Mouse (Mus musculus) heart, embryonic 11.5 days (tissue): ENCODE measurements around the gene Cdc6. TPM values are rescaled to one million over a fixed set of nuclear protein-coding genes. Genes with fewer than 3 reads are reported as not detected.

Experiments used
- ATAC-seq: fragments of 200-750 bp; cut with Nextera tagmentation; replicated peaks from 2 replicates; pipeline ENCODE4 v1.8.0; 2017; ENCODE audit warnings: moderate library complexity; ENCODE audit not compliant: insufficient number of reproducible peaks, low FRiP score, low TSS enrichment
- H3K27ac ChIP-seq: fragments of 300-500 bp; sonication (generic); 2 replicates; pipeline ENCODE4 v1.5.1; 2014; ENCODE audit warnings: mild to moderate bottlenecking, low read depth, low read length
- H3K27me3 ChIP-seq: fragments of 300-500 bp; sonication (generic); 2 replicates; pipeline ENCODE4 v1.6.1; 2014; ENCODE audit warnings: mild to moderate bottlenecking, low read length, mixed read lengths; ENCODE audit not compliant: control insufficient read depth, insufficient read depth
- H3K36me3 ChIP-seq: fragments of 300-500 bp; sonication (generic); 2 replicates; pipeline ENCODE4 v1.6.1; 2014; ENCODE audit warnings: mild to moderate bottlenecking, low read length, moderate library complexity, mixed read lengths; ENCODE audit not compliant: control insufficient read depth, insufficient read depth
- H3K4me1 ChIP-seq: fragments of 300-500 bp; sonication (generic); 2 replicates; pipeline ENCODE4 v1.6.1; 2014; ENCODE audit warnings: low read length; ENCODE audit not compliant: control insufficient read depth, insufficient read depth
- H3K4me2 ChIP-seq: fragments of 300-500 bp; sonication (generic); 2 replicates; pipeline ENCODE4 v1.6.1; 2014; ENCODE audit warnings: mild to moderate bottlenecking, moderate library complexity
- H3K4me3 ChIP-seq: fragments of 300-500 bp; sonication (generic); 2 replicates; pipeline ENCODE4 v1.5.1; 2014; ENCODE audit warnings: low read depth, low read length
- H3K9ac ChIP-seq: fragments of 300-500 bp; sonication (generic); 2 replicates; pipeline ENCODE4 v1.6.1; 2014; ENCODE audit warnings: mild to moderate bottlenecking, low read depth, low read length, moderate library complexity
- H3K9me3 ChIP-seq: fragments of 300-500 bp; sonication (generic); replicated peaks from 2 replicates; pipeline ENCODE4 v1.6.1; 2016; ENCODE audit warnings: low read length; ENCODE audit not compliant: control insufficient read depth
- WGBS: fragments of 180-500 bp; shearing (Covaris S2); extraction: QIAGEN DNeasy Blood & Tissue Kit; methylation state at CpG from one replicate; pipeline ENCODE4 v1.1.7; 2014; ENCODE audit not compliant: insufficient replicate concordance; 5-methylcytosine and 5-hydroxymethylcytosine counted together
- polyA plus RNA-seq: library from polyadenylated mRNA; unstranded; fragments of >200 nt; fragmentation: Nextera tagmentation; extraction: Ambion mirVana; gene quantifications from 2 replicates; pipeline ENCODE4 v1.2.1, GENCODE M21; 2014

The Cdc6 gene
- polyA plus RNA-seq, 1 experiment from 2014 or later = 33.6 TPM

DNA sequence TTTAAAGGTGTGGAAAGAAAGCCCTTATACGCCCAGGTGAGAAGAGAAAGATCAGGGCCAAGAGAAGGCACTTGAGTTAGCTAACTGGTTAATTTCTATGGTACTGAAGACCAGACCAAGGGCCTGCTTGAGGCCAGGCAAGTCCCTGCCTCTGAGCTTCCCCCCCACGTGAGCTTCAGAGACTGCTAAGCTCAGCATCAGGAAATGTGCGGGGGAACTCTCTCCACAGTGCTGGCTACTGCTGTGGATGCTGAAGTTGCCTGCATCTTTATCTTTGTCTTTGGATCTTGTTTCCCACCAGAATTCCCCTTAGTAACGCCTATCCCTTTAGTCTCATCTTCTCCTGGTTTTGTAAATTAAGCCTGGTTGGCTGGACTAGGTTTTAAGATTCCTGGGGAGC, 36.2 kb upstream of the Cdc6 start:
- no peaks in the 10 kb centered on the region for H3K27me3 ChIP-seq
- peaks cover 7% of the 10 kb centered on the region; the same call in 1 of the 2 replicates for H3K36me3 ChIP-seq
- H3K27ac ChIP-seq = no peak overlapping the region; the same call in 1 of the 2 replicates
- no peak overlapping the region for H3K9ac ChIP-seq
- ATAC-seq = no peak
- no peak overlapping the region for H3K4me2 ChIP-seq
- peaks cover 14% of the 10 kb centered on the region for H3K4me1 ChIP-seq
- H3K4me3 ChIP-seq = no peak overlapping the region
- 53% methylated on average over 4 of the region's 4 CpGs for WGBS
- no peaks in the 10 kb centered on the region for H3K9me3 ChIP-seq

DNA sequence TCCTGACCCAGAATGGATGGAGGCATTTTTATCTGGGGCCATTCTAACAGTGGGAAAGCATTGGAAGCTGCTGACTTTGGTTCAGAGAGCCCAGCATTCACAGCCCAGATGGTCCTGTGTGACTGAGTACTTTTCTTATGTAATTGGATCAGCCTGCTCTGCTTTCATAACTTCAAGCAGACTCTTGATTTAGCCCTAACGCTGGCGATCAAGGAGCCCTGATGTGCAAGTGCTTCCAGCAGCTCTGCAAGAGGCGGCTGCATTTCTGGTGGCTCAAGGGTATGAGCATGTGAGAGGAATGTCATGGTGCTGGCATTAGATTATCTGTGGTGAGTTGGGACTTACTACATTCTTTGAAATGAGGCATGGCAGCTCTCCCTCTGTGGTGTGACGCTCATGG, 35.6 kb upstream of the Cdc6 start:
- Histone ChIP-seq H3K4me1 (peaks cover 14% of the 10 kb centered on the region), H3K9ac (no peak overlapping the region), H3K9me3 (no peaks in the 10 kb centered on the region), H3K27ac (peak overlapping the region; percentile 31; the same call in 1 of the 2 replicates), H3K4me3 (no peak overlapping the region), H3K27me3 (no peaks in the 10 kb centered on the region), H3K4me2 (no peak overlapping the region), H3K36me3 (peaks cover 7% of the 10 kb centered on the region; the same call in 1 of the 2 replicates)
- 36% methylated on average over 4 of the region's 4 CpGs for WGBS
- no peak for ATAC-seq

DNA sequence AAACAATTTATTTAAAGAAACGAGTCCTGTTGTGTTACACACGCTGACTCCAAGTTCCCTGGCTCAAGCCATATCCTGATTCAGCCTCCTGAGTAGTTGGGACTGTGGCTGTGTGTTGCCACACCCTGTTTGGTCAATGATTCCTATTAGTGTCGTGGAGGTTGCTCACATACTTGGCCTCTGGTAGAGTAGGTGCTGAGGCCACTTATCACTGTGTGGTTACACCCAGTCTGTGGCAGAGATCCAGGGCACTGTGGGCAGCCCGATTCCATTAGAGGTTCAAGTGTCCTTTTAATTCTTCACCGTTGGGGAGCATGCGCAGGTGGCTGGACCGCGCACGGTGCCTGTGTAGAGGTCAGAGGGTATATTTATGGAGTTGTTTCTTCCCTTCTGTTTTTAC, 33.7 kb upstream of the Cdc6 start:
- no peak for ATAC-seq
- Histone ChIP-seq H3K27me3 (no peaks in the 10 kb centered on the region), H3K4me2 (no peak overlapping the region), H3K36me3 (0 out of 2 replicates have a peak, but pooled peaks cover 3% of the 10 kb centered on the region), H3K4me3 (no peak overlapping the region), H3K9ac (no peak overlapping the region), H3K4me1 (peaks cover 7% of the 10 kb centered on the region), H3K27ac (no peak overlapping the region), H3K9me3 (no peaks in the 10 kb centered on the region)
- WGBS = 87% methylated on average over 9 of the region's 9 CpGs

DNA sequence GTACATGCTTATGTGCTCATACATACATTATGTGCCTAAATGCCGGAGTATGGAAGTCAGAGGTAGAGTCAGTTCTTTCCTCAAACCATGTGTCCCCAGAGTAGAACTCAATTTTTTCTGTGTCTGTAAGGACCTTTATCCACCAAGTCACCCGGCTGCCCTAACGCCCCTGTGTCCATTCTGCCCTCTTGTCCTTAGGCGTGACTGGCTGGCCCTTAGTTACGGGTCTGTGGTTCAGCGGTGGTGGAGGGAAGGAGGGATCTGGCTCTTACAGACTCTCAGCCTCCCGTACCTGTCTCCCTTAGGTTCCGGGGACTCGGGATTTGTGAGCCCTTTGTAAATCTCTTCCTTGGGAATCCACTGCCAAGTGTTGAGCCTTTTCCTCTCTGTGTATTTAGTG, 30.6 kb upstream of the Cdc6 start:
- Histone ChIP-seq H3K27ac (no peak overlapping the region), H3K4me3 (no peak overlapping the region), H3K4me1 (no peaks in the 10 kb centered on the region), H3K27me3 (no peaks in the 10 kb centered on the region), H3K9ac (no peak overlapping the region), H3K9me3 (no peaks in the 10 kb centered on the region), H3K4me2 (no peak overlapping the region), H3K36me3 (0 out of 2 replicates have a peak, but pooled peaks cover 3% of the 10 kb centered on the region)
- WGBS = 84% methylated on average over 9 of the region's 9 CpGs
- no peak for ATAC-seq

DNA sequence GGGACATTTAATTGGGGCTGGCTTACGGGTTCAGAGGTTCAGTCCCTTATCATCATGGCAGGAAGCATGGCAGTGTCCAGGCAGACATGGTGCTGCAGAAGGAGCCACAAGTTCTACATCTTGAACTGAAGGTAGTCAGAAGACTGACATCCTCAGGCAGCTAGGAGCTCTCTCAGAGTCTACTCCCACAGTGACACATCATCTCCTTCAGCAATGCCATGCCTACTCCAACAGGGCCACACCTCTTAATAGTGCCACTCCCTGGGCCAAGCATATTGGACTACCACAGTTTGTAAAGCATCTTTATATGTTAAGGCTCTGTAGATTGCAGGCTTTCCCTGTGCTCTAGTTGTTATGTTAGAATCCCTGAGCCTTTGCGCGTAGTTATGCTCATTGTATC, 19.9 kb upstream of the Cdc6 start:
- Histone ChIP-seq H3K4me3 (no peak overlapping the region), H3K9me3 (no peaks in the 10 kb centered on the region), H3K36me3 (peaks cover 27% of the 10 kb centered on the region)

DNA sequence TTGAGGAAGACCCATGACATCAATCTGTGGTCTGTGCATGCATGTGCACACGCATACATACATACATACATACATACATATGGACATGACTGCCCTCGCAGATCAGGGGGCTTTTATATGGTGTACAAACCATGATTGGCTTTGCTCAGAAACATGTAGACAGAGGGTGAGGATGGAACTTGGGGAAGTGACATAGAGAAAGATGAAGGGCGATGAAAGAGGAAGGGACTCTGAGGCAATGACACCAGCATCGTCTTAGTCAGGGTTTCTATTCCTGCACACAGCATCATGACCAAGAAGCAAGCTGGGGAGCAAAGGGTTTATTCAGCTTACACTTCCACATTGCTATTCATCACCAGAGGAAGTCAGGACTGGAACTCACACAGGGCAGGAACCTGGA, 18.5 kb upstream of the Cdc6 start:
- no peak for ATAC-seq
- WGBS = 93% methylated on average over 4 of the region's 4 CpGs
- H3K4me3 ChIP-seq = no peak overlapping the region
- no peak overlapping the region for H3K27ac ChIP-seq
- H3K27me3 ChIP-seq = no peaks in the 10 kb centered on the region
- peaks cover 39% of the 10 kb centered on the region for H3K36me3 ChIP-seq
- no peak overlapping the region for H3K4me2 ChIP-seq
- H3K9me3 ChIP-seq = no peaks in the 10 kb centered on the region
- no peaks in the 10 kb centered on the region for H3K4me1 ChIP-seq
- H3K9ac ChIP-seq = no peak overlapping the region

More for the DNA sequence above, 19.9 kb upstream of the Cdc6 start:
- 94% methylated on average over 3 of the region's 3 CpGs for WGBS
- Histone ChIP-seq H3K27me3 (no peaks in the 10 kb centered on the region), H3K9ac (no peak overlapping the region), H3K27ac (no peak overlapping the region), H3K4me2 (no peak overlapping the region), H3K4me1 (peaks cover 5% of the 10 kb centered on the region; the same call in 1 of the 2 replicates)
- no peak for ATAC-seq

DNA sequence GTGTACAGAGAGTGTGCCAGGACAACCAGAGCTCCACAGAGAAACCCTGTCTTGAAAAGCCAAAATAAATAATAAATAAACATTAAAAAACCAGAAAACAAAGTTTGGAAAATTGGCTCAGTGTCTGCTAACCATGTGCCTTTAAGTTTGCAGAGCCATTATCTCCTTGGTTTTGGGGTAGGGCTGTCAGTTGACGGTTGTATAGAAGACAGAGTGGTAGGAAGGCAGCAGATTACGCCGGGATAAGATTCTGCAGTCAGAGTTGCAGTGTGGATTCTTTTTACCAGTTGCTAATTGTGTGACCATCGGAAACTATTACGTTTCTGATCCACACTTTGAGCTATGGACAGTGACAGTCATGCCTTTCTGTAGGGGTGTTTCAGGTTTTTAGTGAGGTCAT, 17.6 kb upstream of the Cdc6 start:
- H3K27me3 ChIP-seq = no peaks in the 10 kb centered on the region
- H3K27ac ChIP-seq = no peak overlapping the region
- no peak overlapping the region for H3K9ac ChIP-seq
- 84% methylated on average over 5 of the region's 5 CpGs for WGBS
- no peak overlapping the region for H3K4me2 ChIP-seq
- peaks cover 41% of the 10 kb centered on the region for H3K36me3 ChIP-seq
- no peak for ATAC-seq
- no peaks in the 10 kb centered on the region for H3K4me1 ChIP-seq
- no peak overlapping the region for H3K4me3 ChIP-seq
- H3K9me3 ChIP-seq = no peaks in the 10 kb centered on the region

DNA sequence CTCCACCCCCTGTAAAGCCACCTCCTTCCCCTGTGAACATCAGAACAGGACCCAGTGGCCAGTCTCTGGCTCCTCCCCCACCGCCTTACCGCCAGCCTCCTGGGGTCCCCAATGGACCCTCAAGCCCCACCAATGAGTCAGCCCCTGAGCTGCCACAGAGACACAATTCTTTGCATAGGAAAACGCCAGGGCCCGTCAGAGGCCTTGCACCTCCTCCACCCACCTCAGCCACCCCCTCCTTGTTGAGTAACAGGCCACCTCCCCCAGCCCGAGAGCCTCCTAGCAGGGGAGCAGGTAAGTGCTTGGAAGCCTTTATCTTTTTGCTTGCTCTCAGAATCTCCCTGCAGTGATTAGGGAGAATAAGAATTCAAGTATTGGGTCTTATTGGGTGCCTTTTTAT, 15.2 kb upstream of the Cdc6 start:
- no peak for ATAC-seq
- Histone ChIP-seq H3K4me1 (no peaks in the 10 kb centered on the region), H3K4me3 (no peak overlapping the region), H3K27me3 (no peaks in the 10 kb centered on the region), H3K36me3 (peaks cover 37% of the 10 kb centered on the region), H3K9me3 (no peaks in the 10 kb centered on the region), H3K27ac (no peak overlapping the region), H3K9ac (no peak overlapping the region), H3K4me2 (no peak overlapping the region)
- 57% methylated on average over 5 of the region's 5 CpGs for WGBS

DNA sequence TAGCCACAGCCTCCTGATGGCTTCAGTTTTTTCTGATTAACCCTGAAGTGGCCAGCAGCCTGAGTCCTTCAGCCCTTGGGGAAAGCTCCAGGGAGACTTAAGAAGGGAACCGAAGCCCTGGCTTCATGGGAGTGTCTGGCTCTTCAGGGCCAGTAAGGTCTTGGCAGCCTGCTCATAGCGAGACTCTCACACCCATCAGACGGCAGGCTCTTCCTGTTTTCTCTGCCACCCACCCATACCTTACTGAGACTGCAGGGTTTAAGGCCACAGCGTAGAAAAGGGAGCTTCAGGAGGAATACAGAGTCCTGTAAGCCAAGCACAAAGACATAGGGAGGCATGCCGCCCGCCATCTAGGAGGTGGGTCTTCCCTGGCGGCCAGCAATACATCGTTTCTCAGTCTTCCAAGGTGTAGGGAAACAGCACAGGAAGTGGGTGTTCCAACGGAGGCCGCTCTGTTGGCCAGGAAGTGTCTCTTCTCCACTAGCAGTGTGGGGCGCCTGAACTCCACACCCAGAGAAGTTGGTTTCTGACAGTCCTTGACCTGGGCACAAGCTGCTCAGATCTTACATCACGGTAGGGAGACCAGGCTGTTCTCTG, 7.0 kb upstream of the Cdc6 start:
- H3K9me3 ChIP-seq = no peaks in the 10 kb centered on the region
- WGBS = 71% methylated on average over 12 of the region's 12 CpGs
- ATAC-seq = no peak
- H3K4me2 ChIP-seq = no peak overlapping the region
- H3K27ac ChIP-seq = no peak overlapping the region
- H3K4me1 ChIP-seq = peaks cover 34% of the 10 kb centered on the region
- no peaks in the 10 kb centered on the region for H3K27me3 ChIP-seq
- H3K36me3 ChIP-seq = peaks cover 23% of the 10 kb centered on the region
- no peak overlapping the region; the same call in 1 of the 2 replicates for H3K9ac ChIP-seq
- no peak overlapping the region for H3K4me3 ChIP-seq
